Mouse (Mus musculus): ENCODE results near the gene Lix1. TPM values are rescaled to one million over a fixed set of nuclear protein-coding genes. Genes with fewer than 3 reads are reported as not detected.

Lix1 gene
- polyA plus RNA-seq, 1 experiment from 2014 or later, result 1.2 TPM

DNA sequence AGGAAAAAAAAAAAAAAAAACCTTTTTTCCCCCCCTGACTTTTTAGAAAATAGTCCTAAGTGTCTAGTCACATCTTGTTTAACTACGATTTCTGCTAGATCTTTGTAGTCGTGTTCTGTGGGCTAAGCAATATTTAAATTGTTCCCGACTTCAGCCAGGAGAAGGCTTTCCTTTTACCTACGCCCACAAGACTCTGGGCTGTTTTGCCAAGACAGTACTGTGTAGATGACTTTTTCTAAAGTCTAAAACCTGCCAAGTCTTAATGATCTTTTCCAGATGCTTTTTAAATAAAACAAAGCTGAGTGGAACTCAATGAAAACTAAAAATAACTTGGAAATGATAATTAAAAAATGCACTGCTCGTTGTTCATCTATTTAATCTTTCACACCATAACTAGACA lies 566 bp downstream of the Lix1 start:
- ATAC-seq, result no peak
- 34% methylated on average over 5 of the region's 5 CpGs for WGBS

DNA sequence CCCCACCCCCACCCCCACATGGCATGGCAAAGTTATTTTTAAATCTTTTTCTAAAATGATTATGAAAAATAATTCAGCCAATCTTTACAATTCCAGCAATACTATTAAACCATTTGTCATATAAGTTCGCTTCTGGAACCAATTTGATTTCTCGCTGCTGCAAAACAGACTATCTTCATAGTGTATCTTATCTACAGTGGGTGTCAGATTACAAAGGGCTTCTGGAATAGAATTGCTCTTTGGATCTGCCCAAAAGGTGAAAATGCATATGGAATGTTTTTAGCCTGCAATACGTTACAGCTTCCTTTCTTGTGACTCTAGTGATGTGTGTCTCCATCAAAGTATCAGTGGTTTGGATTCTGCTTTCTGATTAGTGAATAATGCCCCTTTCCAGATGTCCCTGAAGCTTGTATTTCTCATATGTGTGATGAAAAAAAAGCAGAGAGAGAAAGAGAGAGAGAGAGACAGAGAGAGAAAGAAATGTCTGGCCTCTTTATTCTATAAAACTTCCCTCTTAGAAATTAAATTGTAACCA lies 1.2 kb downstream of the Lix1 start:
- TF ChIP-seq CTCF (IDR thresholded peaks at IDR 0.05) (no peak), EP300 (IDR thresholded peaks at IDR 0.05) (no peak)
- no peaks in the 10 kb centered on the region for H3K4me1 ChIP-seq (ENCODE audit: insufficient read depth, low read depth, low read length)
- no peak for ATAC-seq
- H3K36me3 ChIP-seq (ENCODE audit: insufficient read depth, low read length), result no peaks in the 10 kb centered on the region
- 18% methylated on average over 3 of the region's 3 CpGs for WGBS
- no peaks in the 10 kb centered on the region for H3K9me3 ChIP-seq (ENCODE audit: low read length)
- H3K9ac ChIP-seq (replicated peaks; ENCODE audit: low read depth), result no peak overlapping the region
- no peak overlapping the region for H3K4me2 ChIP-seq (replicated peaks; ENCODE audit: low read depth, low read length)
- DNase-seq (ENCODE audit: low spot score), result no peak
- no peaks in the 10 kb centered on the region for H3K27me3 ChIP-seq (replicated peaks; ENCODE audit: insufficient read depth, low read length)
- no peak overlapping the region for H3K27ac ChIP-seq (ENCODE audit: low read length)
- H3K4me3 ChIP-seq (ENCODE audit: low read depth, low read length), result no peak overlapping the region

More for the DNA sequence above, 566 bp downstream of the Lix1 start:
- Histone ChIP-seq H3K27ac (ENCODE audit: low read length) (no peak overlapping the region), H3K4me1 (ENCODE audit: insufficient read depth, low read depth, low read length) (no peaks in the 10 kb centered on the region), H3K4me3 (ENCODE audit: low read depth, low read length) (no peak overlapping the region), H3K4me2 (replicated peaks; ENCODE audit: low read depth, low read length) (no peak overlapping the region), H3K9ac (replicated peaks; ENCODE audit: low read depth) (no peak overlapping the region), H3K9me3 (ENCODE audit: low read length) (no peaks in the 10 kb centered on the region), H3K36me3 (ENCODE audit: insufficient read depth, low read length) (no peaks in the 10 kb centered on the region), H3K27me3 (replicated peaks; ENCODE audit: insufficient read depth, low read length) (no peaks in the 10 kb centered on the region)
- TF ChIP-seq CTCF (IDR thresholded peaks at IDR 0.05) (no peak), EP300 (IDR thresholded peaks at IDR 0.05) (no peak)
- DNase-seq (ENCODE audit: low spot score), result no peak

DNA sequence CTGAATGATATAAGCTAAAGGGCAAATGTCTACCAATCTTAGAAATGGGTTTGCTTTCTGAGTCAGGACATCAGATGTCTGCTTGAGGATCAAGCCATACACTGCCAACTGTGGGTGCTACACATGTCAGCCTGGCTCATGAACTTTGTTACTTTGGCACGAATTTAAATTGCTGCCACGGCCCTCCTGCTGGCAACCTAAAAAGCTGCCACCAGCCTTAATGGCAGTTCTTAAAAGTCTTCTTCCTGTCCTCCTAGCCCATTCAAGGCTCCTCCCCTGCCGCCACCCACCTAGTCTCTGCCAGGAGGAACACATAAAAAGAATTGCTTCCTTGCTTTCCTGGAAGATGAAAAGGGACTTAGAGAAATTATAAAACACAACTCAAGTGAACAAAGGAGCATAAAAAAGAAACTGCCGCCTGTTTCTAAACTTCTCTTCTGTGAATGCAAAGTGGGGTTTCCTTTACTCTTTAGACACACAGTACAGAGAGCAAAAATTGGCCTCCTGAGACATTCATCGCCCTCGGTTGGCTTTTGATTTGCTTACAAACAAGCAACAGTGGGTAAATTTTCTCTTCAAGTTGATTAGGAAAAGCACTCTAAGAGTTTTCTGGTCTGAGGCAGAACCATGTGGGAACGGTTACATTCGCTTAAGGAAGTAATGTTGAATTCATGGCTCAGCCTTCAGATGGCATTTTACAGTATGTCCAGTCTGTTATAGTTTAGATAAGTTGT lies 2.5 kb downstream of the Lix1 start:
- H3K36me3 ChIP-seq (ENCODE audit: insufficient read depth, low read length), result no peaks in the 10 kb centered on the region
- no peaks in the 10 kb centered on the region for H3K27me3 ChIP-seq (replicated peaks; ENCODE audit: insufficient read depth, low read length)
- WGBS, result 47% methylated on average over 8 of the region's 8 CpGs
- H3K4me3 ChIP-seq (ENCODE audit: low read depth, low read length), result no peak overlapping the region
- H3K4me1 ChIP-seq (ENCODE audit: insufficient read depth, low read depth, low read length), result no peaks in the 10 kb centered on the region
- no peak for DNase-seq (ENCODE audit: low spot score)
- no peak overlapping the region for H3K4me2 ChIP-seq (replicated peaks; ENCODE audit: low read depth, low read length)
- no peak overlapping the region for H3K9ac ChIP-seq (replicated peaks; ENCODE audit: low read depth)
- no peaks in the 10 kb centered on the region for H3K9me3 ChIP-seq (ENCODE audit: low read length)
- TF ChIP-seq EP300 (IDR thresholded peaks at IDR 0.05) (no peak), CTCF (IDR thresholded peaks at IDR 0.05) (no peak)
- ATAC-seq, result no peak
- no peak overlapping the region for H3K27ac ChIP-seq (ENCODE audit: low read length)

DNA sequence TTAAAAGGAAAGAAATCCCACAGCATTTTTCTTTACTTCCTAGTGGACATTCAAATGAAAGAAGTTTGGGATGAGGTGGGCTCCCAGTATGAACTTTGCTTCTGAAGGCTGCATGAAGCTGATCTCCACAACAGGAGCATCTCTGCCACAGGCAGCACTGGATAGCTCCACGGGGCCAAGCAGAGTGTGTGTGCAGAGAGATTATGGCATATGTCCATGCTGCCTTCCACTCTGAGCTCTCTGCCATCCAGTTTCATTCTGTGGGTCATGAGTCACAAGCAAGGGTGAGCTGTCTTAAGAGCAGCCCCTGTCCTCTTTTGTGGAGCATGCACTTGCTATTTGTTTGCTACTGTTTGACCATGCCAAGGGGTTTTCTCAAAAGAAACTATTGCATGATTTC lies 3.1 kb downstream of the Lix1 start:
- no peak overlapping the region for H3K9ac ChIP-seq (replicated peaks; ENCODE audit: low read depth)
- no peaks in the 10 kb centered on the region for H3K9me3 ChIP-seq (ENCODE audit: low read length)
- WGBS, result 37% methylated on average over 1 of the region's 1 CpGs
- H3K27me3 ChIP-seq (replicated peaks; ENCODE audit: insufficient read depth, low read length), result no peaks in the 10 kb centered on the region
- no peaks in the 10 kb centered on the region for H3K4me1 ChIP-seq (ENCODE audit: insufficient read depth, low read depth, low read length)
- no peak overlapping the region for H3K27ac ChIP-seq (ENCODE audit: low read length)
- TF ChIP-seq CTCF (IDR thresholded peaks at IDR 0.05) (no peak), EP300 (IDR thresholded peaks at IDR 0.05) (no peak)
- no peak overlapping the region for H3K4me2 ChIP-seq (replicated peaks; ENCODE audit: low read depth, low read length)
- H3K36me3 ChIP-seq (ENCODE audit: insufficient read depth, low read length), result no peaks in the 10 kb centered on the region
- H3K4me3 ChIP-seq (ENCODE audit: low read depth, low read length), result no peak overlapping the region
- DNase-seq (ENCODE audit: low spot score) (no peak), ATAC-seq (no peak)

DNA sequence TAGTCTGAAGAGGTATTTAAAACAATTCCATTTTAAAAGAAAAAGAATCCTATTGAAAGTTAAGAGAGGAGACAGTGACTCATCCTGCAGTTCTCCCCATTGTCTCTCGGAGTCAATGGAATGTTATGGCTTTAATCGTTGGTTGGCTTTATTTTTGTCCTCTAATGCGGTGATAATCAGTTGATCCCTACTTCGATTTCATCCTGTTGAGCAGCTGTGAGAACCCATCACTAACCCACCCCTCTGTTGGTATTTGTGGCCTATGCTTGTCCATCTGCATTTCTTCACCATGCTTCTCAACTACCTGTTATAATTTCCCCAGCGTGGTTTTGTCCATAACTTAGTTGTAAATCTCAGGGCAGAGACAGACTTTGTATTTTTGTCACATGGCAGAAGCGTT lies 5.7 kb downstream of the Lix1 start:
- TF ChIP-seq CTCF (IDR thresholded peaks at IDR 0.05), result no peak
- no peak for TF ChIP-seq EP300 (IDR thresholded peaks at IDR 0.05)
- H3K27ac ChIP-seq (ENCODE audit: low read length), result no peak overlapping the region
- H3K9me3 ChIP-seq (ENCODE audit: low read length), result no peaks in the 10 kb centered on the region
- no peaks in the 10 kb centered on the region for H3K27me3 ChIP-seq (replicated peaks; ENCODE audit: insufficient read depth, low read length)
- ATAC-seq (no peak), DNase-seq (ENCODE audit: low spot score) (no peak)
- 74% methylated on average over 6 of the region's 6 CpGs for WGBS
- no peak overlapping the region for H3K4me3 ChIP-seq (ENCODE audit: low read depth, low read length)
- no peak overlapping the region for H3K4me2 ChIP-seq (replicated peaks; ENCODE audit: low read depth, low read length)
- no peak overlapping the region for H3K9ac ChIP-seq (replicated peaks; ENCODE audit: low read depth)
- H3K4me1 ChIP-seq (ENCODE audit: insufficient read depth, low read depth, low read length), result no peaks in the 10 kb centered on the region
- no peaks in the 10 kb centered on the region for H3K36me3 ChIP-seq (ENCODE audit: insufficient read depth, low read length)

DNA sequence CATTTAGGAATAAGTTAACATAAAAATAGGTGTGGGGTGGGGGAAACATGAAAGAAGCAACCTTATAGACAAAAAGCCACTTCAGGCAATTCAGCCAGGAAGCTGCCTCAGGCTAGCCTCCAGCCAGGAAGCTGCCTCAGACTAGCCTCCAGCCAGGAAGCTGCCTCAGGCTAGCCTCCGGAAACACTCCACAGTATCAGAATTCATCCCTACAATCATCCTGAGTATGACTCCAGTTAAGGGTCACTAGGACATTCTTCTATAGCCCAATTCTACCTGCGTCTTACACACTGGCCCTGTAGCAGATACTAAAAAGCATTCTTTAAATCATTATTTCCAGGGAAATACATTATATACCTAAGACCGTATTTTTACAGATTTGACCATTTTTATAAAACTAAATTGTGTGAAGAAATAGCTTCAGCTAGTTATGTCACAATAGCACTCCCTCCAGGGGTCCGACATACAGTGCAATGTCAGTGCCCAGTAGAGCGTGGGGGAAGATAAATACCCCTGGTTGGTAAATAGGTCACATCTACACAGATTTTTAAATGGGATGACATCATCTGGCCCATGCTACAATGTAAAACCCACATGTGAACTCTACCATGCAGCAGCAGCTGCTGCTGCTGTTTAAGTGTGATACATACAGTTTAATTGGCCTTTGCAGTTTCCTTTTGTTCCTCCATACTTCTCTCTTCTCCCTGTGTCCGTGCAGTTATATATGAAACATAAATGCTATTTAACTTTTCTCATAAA lies 6.4 kb downstream of the Lix1 start:
- DNase-seq (ENCODE audit: low spot score) (no peak), ATAC-seq (no peak)
- WGBS, result 80% methylated on average over 6 of the region's 6 CpGs

More for the DNA sequence above, 6.4 kb downstream of the Lix1 start:
- Histone ChIP-seq H3K9ac (replicated peaks; ENCODE audit: low read depth) (no peak overlapping the region), H3K4me3 (ENCODE audit: low read depth, low read length) (no peak overlapping the region), H3K27ac (ENCODE audit: low read length) (no peak overlapping the region), H3K36me3 (ENCODE audit: insufficient read depth, low read length) (no peaks in the 10 kb centered on the region), H3K4me2 (replicated peaks; ENCODE audit: low read depth, low read length) (no peak overlapping the region), H3K4me1 (ENCODE audit: insufficient read depth, low read depth, low read length) (no peaks in the 10 kb centered on the region), H3K9me3 (ENCODE audit: low read length) (no peaks in the 10 kb centered on the region), H3K27me3 (replicated peaks; ENCODE audit: insufficient read depth, low read length) (no peaks in the 10 kb centered on the region)
- no peak for TF ChIP-seq EP300 (IDR thresholded peaks at IDR 0.05)
- TF ChIP-seq CTCF (IDR thresholded peaks at IDR 0.05), result no peak

Measured in lung, postnatal 0 days (tissue).